Mouse (Mus musculus) skeletal muscle tissue, adult 2 months (tissue): ENCODE data around the gene Hmcn1.

ENCODE experiments used
- DNase-seq: peaks from one replicate; pipeline ENCODE4 v3.0.0-alpha.2; 2012; ENCODE audit warnings: low read depth, low spot score

Gene Hmcn1

DNA sequence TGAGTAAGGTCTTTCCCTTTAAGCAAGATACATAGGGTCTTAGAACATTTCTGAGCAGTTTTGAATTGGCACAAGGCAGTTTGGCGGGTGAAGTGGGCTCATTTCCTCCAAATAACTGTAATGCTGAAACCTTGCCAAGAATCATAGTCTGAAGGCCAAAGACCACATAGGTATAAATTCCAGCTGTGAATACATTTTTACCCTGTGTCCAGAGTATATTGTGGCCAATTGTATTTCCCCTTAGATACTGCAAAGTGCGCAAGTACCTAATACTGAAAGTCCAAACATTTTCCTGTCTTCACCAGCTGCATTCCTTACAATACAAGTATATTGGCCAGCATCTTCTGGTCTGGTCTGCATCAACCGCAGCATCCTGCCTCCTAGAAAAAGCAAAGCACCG lies 312.9 kb downstream of the Hmcn1 start:
- no peak for DNase-seq

GRCm38 (mm10) chr1:150645314-150645713 lies 347.9 kb downstream of the Hmcn1 start:
- DNase-seq = no peak

DNA sequence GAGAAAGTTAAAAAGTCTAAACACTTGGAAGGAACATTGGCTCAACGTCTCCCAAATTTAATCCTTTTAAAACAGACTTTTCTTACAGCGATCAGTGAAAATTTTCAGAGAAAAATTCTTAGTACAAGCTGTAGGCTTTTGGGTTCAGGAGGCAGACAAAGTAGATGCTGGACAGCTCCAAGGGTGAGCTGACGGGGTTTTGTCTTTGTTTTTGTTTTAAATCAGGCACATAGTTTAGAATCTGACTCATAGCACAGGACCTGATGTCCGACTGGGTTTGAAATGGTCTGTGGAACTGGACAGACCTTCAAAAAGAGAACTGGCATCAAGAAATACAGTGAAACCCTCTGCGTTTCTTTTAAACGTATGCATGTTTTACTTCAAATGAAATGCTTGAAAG lies 353.7 kb downstream of the Hmcn1 start:
- DNase-seq = no peak

DNA sequence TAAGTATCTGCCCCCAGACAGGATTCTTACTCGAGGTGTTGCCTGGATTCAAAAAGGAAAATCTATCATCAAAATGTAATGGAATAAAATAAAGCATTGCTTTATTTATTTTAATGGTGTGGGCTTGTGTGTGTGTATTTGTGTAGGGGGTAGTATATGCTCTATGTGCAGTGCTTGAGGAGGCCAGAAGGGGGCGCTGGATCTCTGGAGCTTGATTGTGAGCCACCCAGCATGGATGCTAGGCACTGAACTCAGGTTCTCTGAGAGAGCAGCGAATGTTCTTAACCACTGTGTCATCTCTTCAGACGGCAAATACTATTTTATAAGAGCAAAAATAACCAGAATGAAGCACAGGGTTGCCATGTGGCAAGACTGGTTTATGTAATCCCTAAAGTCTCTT lies 360.7 kb downstream of the Hmcn1 start:
- no peak for DNase-seq

- DNase-seq = no peak
Observed at GRCm38 (mm10) chr1:150631856-150632171, 361.4 kb downstream of the Hmcn1 start.

GRCm38 (mm10) chr1:150631035-150631855 lies 362.0 kb downstream of the Hmcn1 start:
- DNase-seq = no peak

- DNase-seq = no peak
Observed at GRCm38 (mm10) chr1:150623226-150623625, 370.0 kb downstream of the Hmcn1 start.

GRCm38 (mm10) chr1:150610539-150610938 lies 382.7 kb downstream of the Hmcn1 start:
- DNase-seq = no peak

- no peak for DNase-seq
Observed at GRCm38 (mm10) chr1:150606173-150606572, 387.1 kb downstream of the Hmcn1 start.

DNA sequence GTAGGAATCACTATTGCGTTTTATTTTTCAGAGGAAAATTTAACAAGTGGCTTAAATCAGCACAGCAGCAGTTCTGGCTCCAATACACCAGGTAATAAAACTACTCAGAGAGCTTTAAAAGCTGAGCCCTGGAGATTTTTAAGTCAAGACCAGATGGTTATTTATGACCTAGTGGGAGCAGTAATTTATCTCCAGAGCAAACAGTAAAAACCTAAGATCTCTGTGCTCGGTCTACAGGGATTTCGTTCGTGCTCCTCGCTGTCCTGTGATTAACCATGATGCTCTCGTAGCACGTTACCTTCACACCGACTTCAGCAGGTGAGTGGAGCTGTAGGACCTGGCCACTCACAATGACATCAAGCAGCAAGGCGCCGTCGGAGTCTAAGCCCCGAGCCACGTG lies 399.6 kb downstream of the Hmcn1 start:
- no peak for DNase-seq

DNA sequence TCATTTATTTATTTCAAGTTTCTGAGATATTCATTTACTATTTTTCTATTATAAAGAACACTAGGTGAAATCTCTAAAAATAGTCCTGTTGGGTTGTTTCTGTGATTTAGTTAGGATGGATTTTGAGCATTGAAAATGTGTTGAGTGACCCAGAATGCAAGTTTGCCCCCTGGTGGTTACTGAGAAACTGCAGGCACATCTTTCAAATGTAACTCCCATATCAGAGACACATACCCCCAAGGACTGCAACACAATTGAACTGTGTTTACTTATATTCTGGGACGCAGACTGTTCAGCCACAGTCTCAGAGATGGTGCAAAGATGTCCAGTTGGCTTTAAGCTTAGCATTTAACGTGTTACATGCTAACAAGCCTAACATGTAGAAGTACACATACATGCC lies 402.0 kb downstream of the Hmcn1 start:
- DNase-seq = peak; percentile 25

DNA sequence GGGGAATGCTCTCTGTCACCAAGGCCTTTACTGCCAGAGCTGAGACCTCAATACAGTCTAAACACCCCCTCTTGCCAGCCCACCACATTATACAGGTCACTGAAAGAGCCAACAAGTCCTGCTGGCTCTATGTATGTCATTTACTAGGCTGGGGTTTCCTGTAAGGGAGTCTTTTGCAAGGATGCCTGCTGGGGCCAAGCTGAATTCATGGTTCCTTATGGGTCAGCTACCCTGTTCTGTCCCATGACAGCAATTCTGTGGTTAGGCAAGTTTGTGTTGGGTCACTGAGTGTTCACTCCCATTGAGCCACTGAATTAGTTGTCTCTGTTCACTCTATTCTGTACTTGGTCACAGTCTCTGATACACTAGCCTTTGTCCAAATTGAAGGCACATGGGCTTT lies 405.8 kb downstream of the Hmcn1 start:
- DNase-seq = no peak

GRCm38 (mm10) chr1:150584477-150584876 lies 408.8 kb downstream of the Hmcn1 start:
- no peak for DNase-seq

- no peak for DNase-seq
Observed at GRCm38 (mm10) chr1:150583734-150584133, 409.5 kb downstream of the Hmcn1 start.

DNA sequence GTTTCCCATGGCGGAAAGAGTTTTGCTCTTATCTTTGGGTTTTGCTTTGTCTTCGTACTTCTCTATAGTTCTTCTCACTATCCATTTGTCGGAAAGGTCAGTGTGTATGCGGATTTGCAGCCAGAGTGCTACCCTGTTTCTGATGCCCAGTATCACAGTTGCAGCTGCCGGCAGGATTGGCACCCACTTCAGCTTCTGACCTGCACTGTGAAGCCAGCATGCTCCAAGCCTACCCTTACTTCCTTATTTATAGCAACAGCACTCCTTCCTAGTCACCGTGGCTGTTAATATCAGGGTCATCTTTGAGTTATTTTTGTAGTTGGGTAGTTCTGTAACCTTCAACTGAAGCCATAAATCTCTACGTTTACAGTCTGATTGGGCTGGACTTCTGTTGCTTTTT lies 412.7 kb downstream of the Hmcn1 start:
- peak; percentile 76 for DNase-seq

GRCm38 (mm10) chr1:150573407-150573806 lies 419.8 kb downstream of the Hmcn1 start:
- no peak for DNase-seq

DNA sequence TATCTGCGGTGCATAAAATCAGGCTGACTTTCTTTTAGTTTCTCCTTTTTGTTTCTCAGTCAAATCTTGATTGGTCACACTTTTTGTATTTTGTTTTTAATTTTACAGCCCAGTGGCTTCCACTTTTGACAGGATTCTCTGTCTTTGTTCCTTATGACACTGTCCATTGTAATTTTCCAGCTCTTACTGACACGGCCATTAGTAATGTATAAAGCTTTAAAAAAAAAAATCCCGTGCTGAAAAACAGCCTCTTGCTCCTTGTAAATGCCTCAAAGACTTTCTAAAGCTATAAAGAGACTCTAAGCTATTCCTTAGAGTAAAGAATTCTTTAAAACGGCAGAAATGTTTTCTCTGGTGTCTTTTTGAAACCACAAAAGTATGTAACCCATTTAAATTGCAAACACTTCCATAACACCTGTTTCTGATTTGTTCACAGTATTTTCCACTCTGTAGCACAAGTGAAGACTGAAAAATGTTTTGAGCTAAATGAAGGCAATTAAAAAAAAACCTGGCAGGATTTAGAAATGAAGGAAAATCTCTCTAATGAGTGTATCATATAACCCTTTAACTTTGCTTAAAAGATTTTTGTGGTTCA lies 422.6 kb downstream of the Hmcn1 start:
- DNase-seq = no peak

DNA sequence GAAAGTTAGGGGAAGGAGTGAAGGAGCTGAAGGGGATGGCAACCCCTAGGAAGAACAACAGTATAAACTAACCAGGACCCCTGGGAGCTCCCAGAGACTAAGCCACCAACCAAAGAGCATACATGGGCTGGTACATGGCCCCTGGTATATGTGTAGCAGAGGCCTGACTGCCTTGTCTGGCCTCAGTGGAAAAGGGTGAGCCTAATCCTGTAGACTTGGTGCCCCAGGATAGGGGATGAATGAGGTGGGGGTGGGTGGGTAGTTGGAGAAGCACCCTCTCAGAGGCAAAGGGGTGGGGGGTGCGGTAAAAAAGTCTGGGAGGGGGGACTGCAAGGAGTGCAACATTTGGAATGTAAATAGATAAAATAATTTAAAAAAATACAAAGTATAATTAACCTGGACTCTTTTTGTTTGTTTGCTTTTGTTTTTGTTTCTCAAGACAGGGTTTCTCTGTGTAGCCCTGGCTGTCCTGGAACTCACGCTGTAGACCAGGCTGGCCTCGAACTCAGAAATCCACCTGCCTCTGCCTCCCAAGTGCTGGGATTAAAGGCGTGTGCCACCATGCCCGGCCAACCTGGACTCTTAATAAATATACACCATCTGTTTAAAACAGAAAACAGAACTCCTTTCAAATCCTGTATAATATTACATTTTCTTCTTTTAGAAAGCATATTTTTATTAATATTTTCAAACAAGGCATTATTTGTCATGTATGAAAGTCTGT lies 423.3 kb downstream of the Hmcn1 start:
- no peak for DNase-seq

- DNase-seq = no peak
Observed at GRCm38 (mm10) chr1:150566287-150566686, 426.9 kb downstream of the Hmcn1 start.

DNA sequence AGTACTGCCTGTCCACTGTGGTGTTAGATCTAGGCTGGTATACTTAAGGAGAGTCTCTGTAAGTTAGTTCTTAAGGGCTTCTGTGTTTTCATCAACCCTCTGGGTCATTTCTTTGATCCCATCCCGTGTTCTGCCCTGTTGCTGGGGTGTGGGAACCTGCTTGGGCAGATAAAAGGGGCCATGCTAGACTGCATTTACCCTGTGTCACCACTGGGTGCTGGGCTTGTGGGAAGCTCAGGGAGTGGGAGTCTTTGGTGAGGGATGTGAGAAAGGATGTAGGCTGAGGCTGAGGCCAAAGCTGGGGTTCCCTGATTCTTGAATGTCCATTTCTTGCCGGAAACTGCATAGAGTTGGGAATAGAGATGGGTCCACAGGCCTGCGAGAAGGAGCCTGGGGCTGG lies 436.6 kb downstream of the Hmcn1 start:
- DNase-seq = no peak

GRCm38 (mm10) chr1:150551390-150551789 lies 441.8 kb downstream of the Hmcn1 start:
- peak; percentile 58 for DNase-seq

- DNase-seq = no peak
Observed at GRCm38 (mm10) chr1:150546463-150546862, 446.8 kb downstream of the Hmcn1 start.

DNA sequence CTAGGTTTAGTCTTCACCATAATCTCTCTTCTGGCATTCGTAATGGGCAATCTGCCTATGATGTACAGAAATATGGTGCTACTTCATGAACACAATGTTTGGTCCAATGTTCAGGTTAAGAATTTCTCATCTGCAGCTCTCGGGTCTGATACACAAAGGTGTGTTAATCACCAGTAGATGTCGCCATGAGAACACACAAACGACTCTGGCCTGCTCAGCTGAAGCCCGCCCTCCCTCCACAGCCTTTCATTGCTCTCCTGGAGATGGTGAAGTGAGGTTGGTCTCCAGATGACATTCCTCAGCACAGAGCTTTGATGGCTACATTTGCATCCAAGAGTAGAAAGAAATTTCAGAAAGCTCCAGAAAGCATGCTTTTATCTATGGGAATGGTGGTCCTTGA lies 453.0 kb downstream of the Hmcn1 start:
- peak; percentile 43 for DNase-seq
